Mouse (Mus musculus) macrophage (primary cell): ENCODE measurements at regions not wholly inside any gene's neighbourhood (a gene's known extent, or its start where the extent isn't known, plus 50 kb on each side); places are given as distances from the start of the nearest gene placed in this dataset.

Source experiments
- H3K27ac ChIP-seq: fragments of 350-480 bp; formaldehyde crosslinking; 2 replicates; pipeline ENCODE4 v1.9.0; 2021
- H3K36me3 ChIP-seq: fragments of 350-480 bp; formaldehyde crosslinking; 2 replicates; pipeline ENCODE4 v1.9.0; 2021; ENCODE audit errors: inconsistent target
- H3K4me3 ChIP-seq: fragments of 350-480 bp; formaldehyde crosslinking; 2 replicates; pipeline ENCODE4 v1.9.0; 2021; ENCODE audit errors: inconsistent target
- H3K79me2 ChIP-seq: fragments of 350-480 bp; formaldehyde crosslinking; 2 replicates; pipeline ENCODE4 v1.9.0; 2021; ENCODE audit errors: inconsistent target
- WGBS: methylation state at CpG from one replicate; pipeline ENCODE4 v1.1.7; 2026; ENCODE audit warnings: inconsistent platforms; ENCODE audit not compliant: missing documents; 5-methylcytosine and 5-hydroxymethylcytosine counted together

GRCm38 (mm10) chr10:17434098-17434497, 288.9 kb upstream of the Cited2 start:
- no peak overlapping the region for H3K4me3 ChIP-seq
- H3K27ac ChIP-seq = no peak overlapping the region
- no peaks in the 10 kb centered on the region for H3K79me2 ChIP-seq
- WGBS = 91% methylated on average over 4 of the region's 4 CpGs
- no peaks in the 10 kb centered on the region for H3K36me3 ChIP-seq

GRCm38 (mm10) chr10:17450240-17450639, 272.8 kb upstream of the Cited2 start:
- H3K27ac ChIP-seq = no peak overlapping the region
- H3K36me3 ChIP-seq = no peaks in the 10 kb centered on the region
- 93% methylated on average over 4 of the region's 4 CpGs for WGBS
- no peak overlapping the region for H3K4me3 ChIP-seq
- no peaks in the 10 kb centered on the region for H3K79me2 ChIP-seq

GRCm38 (mm10) chr10:17470880-17471279, 252.1 kb upstream of the Cited2 start:
- H3K27ac ChIP-seq = no peak overlapping the region
- no peak overlapping the region for H3K4me3 ChIP-seq
- WGBS = 96% methylated on average over 4 of the region's 4 CpGs
- H3K79me2 ChIP-seq = no peaks in the 10 kb centered on the region
- H3K36me3 ChIP-seq = no peaks in the 10 kb centered on the region

GRCm38 (mm10) chr10:17472536-17472935, 250.5 kb upstream of the Cited2 start:
- Histone ChIP-seq H3K79me2 (no peaks in the 10 kb centered on the region), H3K4me3 (no peak overlapping the region), H3K27ac (no peak overlapping the region), H3K36me3 (no peaks in the 10 kb centered on the region)
- whole genome bisulfite sequencing = 70% methylated on average over 5 of the region's 5 CpGs

- Histone ChIP-seq H3K36me3 (no peaks in the 10 kb centered on the region), H3K27ac (no peak overlapping the region), H3K4me3 (no peak overlapping the region), H3K79me2 (no peaks in the 10 kb centered on the region)
- WGBS = 94% methylated on average over 3 of the region's 3 CpGs
These were observed 247.0 kb upstream of the Cited2 start for GRCm38 (mm10) chr10:17475976-17476375.

GRCm38 (mm10) chr10:17476720-17477119, 246.3 kb upstream of the Cited2 start:
- WGBS = 79% methylated on average over 6 of the region's 6 CpGs
- no peak overlapping the region for H3K27ac ChIP-seq

GRCm38 (mm10) chr10:17478761-17479632, 244.0 kb upstream of the Cited2 start:
- H3K79me2 ChIP-seq = no peaks in the 10 kb centered on the region
- no peak overlapping the region for H3K4me3 ChIP-seq
- H3K27ac ChIP-seq = no peak overlapping the region
- no peaks in the 10 kb centered on the region for H3K36me3 ChIP-seq
- 59% methylated on average over 8 of the region's 8 CpGs for WGBS

More at GRCm38 (mm10) chr10:17476720-17477119, 246.3 kb upstream of the Cited2 start:
- Histone ChIP-seq H3K79me2 (no peaks in the 10 kb centered on the region), H3K4me3 (no peak overlapping the region), H3K36me3 (no peaks in the 10 kb centered on the region)

- Histone ChIP-seq H3K4me3 (no peak overlapping the region), H3K79me2 (no peaks in the 10 kb centered on the region), H3K27ac (no peak overlapping the region), H3K36me3 (no peaks in the 10 kb centered on the region)
- WGBS = 89% methylated on average over 4 of the region's 4 CpGs
These were observed 240.3 kb upstream of the Cited2 start for GRCm38 (mm10) chr10:17482751-17483150.

GRCm38 (mm10) chr10:17485049-17485449, 238.0 kb upstream of the Cited2 start:
- 3% methylated on average over 5 of the region's 5 CpGs for WGBS
- Histone ChIP-seq H3K27ac (peak overlapping the region; percentile 63), H3K4me3 (no peak overlapping the region), H3K36me3 (no peaks in the 10 kb centered on the region), H3K79me2 (no peaks in the 10 kb centered on the region)

GRCm38 (mm10) chr10:17485515-17485914, 237.5 kb upstream of the Cited2 start:
- Histone ChIP-seq H3K79me2 (no peaks in the 10 kb centered on the region), H3K36me3 (no peaks in the 10 kb centered on the region), H3K27ac (peak overlapping the region; percentile 63), H3K4me3 (no peak overlapping the region)
- 27% methylated on average over 2 of the region's 2 CpGs for WGBS

- Histone ChIP-seq H3K27ac (no peak overlapping the region), H3K36me3 (no peaks in the 10 kb centered on the region), H3K4me3 (no peak overlapping the region), H3K79me2 (no peaks in the 10 kb centered on the region)
- WGBS = 54% methylated on average over 3 of the region's 3 CpGs
These were observed 237.0 kb upstream of the Cited2 start for GRCm38 (mm10) chr10:17486011-17486410.

GRCm38 (mm10) chr10:17487460-17487859, 235.6 kb upstream of the Cited2 start:
- H3K27ac ChIP-seq = no peak overlapping the region
- no peak overlapping the region for H3K4me3 ChIP-seq
- no peaks in the 10 kb centered on the region for H3K36me3 ChIP-seq
- H3K79me2 ChIP-seq = no peaks in the 10 kb centered on the region
- 96% methylated on average over 4 of the region's 5 CpGs for WGBS

- H3K4me3 ChIP-seq = no peak overlapping the region
- H3K36me3 ChIP-seq = no peaks in the 10 kb centered on the region
- H3K27ac ChIP-seq = no peak overlapping the region
- no peaks in the 10 kb centered on the region for H3K79me2 ChIP-seq
- 69% methylated on average over 5 of the region's 5 CpGs for WGBS
These were observed 231.3 kb upstream of the Cited2 start for GRCm38 (mm10) chr10:17491611-17492305.

- H3K27ac ChIP-seq = no peak overlapping the region
- no peaks in the 10 kb centered on the region for H3K79me2 ChIP-seq
- no peaks in the 10 kb centered on the region for H3K36me3 ChIP-seq
- H3K4me3 ChIP-seq = no peak overlapping the region
- WGBS = 91% methylated on average over 6 of the region's 6 CpGs
These were observed 229.9 kb upstream of the Cited2 start for GRCm38 (mm10) chr10:17493137-17493536.

GRCm38 (mm10) chr10:17496831-17497230, 226.2 kb upstream of the Cited2 start:
- H3K4me3 ChIP-seq = no peak overlapping the region
- H3K36me3 ChIP-seq = no peaks in the 10 kb centered on the region
- no peak overlapping the region for H3K27ac ChIP-seq
- WGBS = 83% methylated on average over 3 of the region's 3 CpGs
- H3K79me2 ChIP-seq = no peaks in the 10 kb centered on the region
